Mouse (Mus musculus): ENCODE data around the gene Tlx1. TPM values are rescaled to one million over a fixed set of nuclear protein-coding genes. Genes with fewer than 3 reads are reported as not detected.
A peak's percentile ranks its signal among the peaks of the same experiment; 100 is the strongest.

The Tlx1 gene
- polyA plus RNA-seq, 1 experiment, result not detected

GRCm38 (mm10) chr19:45176269-45176668 lies 25.8 kb downstream of the Tlx1 start:
- Histone ChIP-seq H3K4me1 (ENCODE audit: control insufficient read depth, insufficient read depth, low read length) (peaks cover 10% of the 10 kb centered on the region), H3K27ac (ENCODE audit: insufficient read depth, low read depth, low read length) (peak overlapping the region; percentile 31), H3K4me3 (ENCODE audit: insufficient read depth, low read length) (peak overlapping the region; percentile 50)
- no peak for TF ChIP-seq POLR2A (IDR thresholded peaks at IDR 0.05; ENCODE audit: borderline replicate concordance, low read depth, low read length)
- TF ChIP-seq CTCF (IDR thresholded peaks at IDR 0.05; ENCODE audit: low read depth, low read length), result no peak

GRCm38 (mm10) chr19:45177004-45177737 lies 26.7 kb downstream of the Tlx1 start:
- TF ChIP-seq POLR2A (IDR thresholded peaks at IDR 0.05; ENCODE audit: borderline replicate concordance, low read depth, low read length), result no peak
- peak; percentile 69 for TF ChIP-seq CTCF (IDR thresholded peaks at IDR 0.05; ENCODE audit: low read depth, low read length)
- peak overlapping the region; percentile 50 for H3K4me3 ChIP-seq (ENCODE audit: insufficient read depth, low read length)
- H3K4me1 ChIP-seq (ENCODE audit: control insufficient read depth, insufficient read depth, low read length), result peaks cover 10% of the 10 kb centered on the region
- peak overlapping the region; percentile 31; the same call in 1 of the 2 replicates for H3K27ac ChIP-seq (ENCODE audit: insufficient read depth, low read depth, low read length)

GRCm38 (mm10) chr19:45179451-45179850 lies 29.0 kb downstream of the Tlx1 start:
- no peak for TF ChIP-seq CTCF (IDR thresholded peaks at IDR 0.05; ENCODE audit: low read depth, low read length)
- TF ChIP-seq POLR2A (IDR thresholded peaks at IDR 0.05; ENCODE audit: borderline replicate concordance, low read depth, low read length), result no peak
- Histone ChIP-seq H3K4me3 (ENCODE audit: insufficient read depth, low read length) (no peak overlapping the region), H3K4me1 (ENCODE audit: control insufficient read depth, insufficient read depth, low read length) (peaks cover 10% of the 10 kb centered on the region), H3K27ac (ENCODE audit: insufficient read depth, low read depth, low read length) (no peak overlapping the region)

- H3K4me1 ChIP-seq (ENCODE audit: control insufficient read depth, insufficient read depth, low read length), result peaks cover 10% of the 10 kb centered on the region
- H3K4me3 ChIP-seq (ENCODE audit: insufficient read depth, low read length), result no peak overlapping the region
- TF ChIP-seq CTCF (IDR thresholded peaks at IDR 0.05; ENCODE audit: low read depth, low read length) (no peak), POLR2A (IDR thresholded peaks at IDR 0.05; ENCODE audit: borderline replicate concordance, low read depth, low read length) (no peak)
- H3K27ac ChIP-seq (ENCODE audit: insufficient read depth, low read depth, low read length), result no peak overlapping the region
Measured at GRCm38 (mm10) chr19:45180447-45180846, 30.0 kb downstream of the Tlx1 start.

- Histone ChIP-seq H3K4me1 (ENCODE audit: control insufficient read depth, insufficient read depth, low read length) (no peaks in the 10 kb centered on the region), H3K27ac (ENCODE audit: insufficient read depth, low read depth, low read length) (no peak overlapping the region), H3K4me3 (ENCODE audit: insufficient read depth, low read length) (no peak overlapping the region)
- TF ChIP-seq POLR2A (IDR thresholded peaks at IDR 0.05; ENCODE audit: borderline replicate concordance, low read depth, low read length) (no peak), CTCF (IDR thresholded peaks at IDR 0.05; ENCODE audit: low read depth, low read length) (no peak)
Measured at GRCm38 (mm10) chr19:45194651-45195050, 44.2 kb downstream of the Tlx1 start.

- Histone ChIP-seq H3K27ac (ENCODE audit: insufficient read depth, low read depth, low read length) (no peak overlapping the region), H3K4me1 (ENCODE audit: control insufficient read depth, insufficient read depth, low read length) (no peaks in the 10 kb centered on the region), H3K4me3 (ENCODE audit: insufficient read depth, low read length) (no peak overlapping the region)
- TF ChIP-seq CTCF (IDR thresholded peaks at IDR 0.05; ENCODE audit: low read depth, low read length) (no peak), POLR2A (IDR thresholded peaks at IDR 0.05; ENCODE audit: borderline replicate concordance, low read depth, low read length) (no peak)
Measured at GRCm38 (mm10) chr19:45196967-45197366, 46.5 kb downstream of the Tlx1 start.

GRCm38 (mm10) chr19:45205311-45206105 lies 55.0 kb downstream of the Tlx1 start:
- no peak for TF ChIP-seq POLR2A (IDR thresholded peaks at IDR 0.05; ENCODE audit: borderline replicate concordance, low read depth, low read length)
- TF ChIP-seq CTCF (IDR thresholded peaks at IDR 0.05; ENCODE audit: low read depth, low read length), result no peak
- Histone ChIP-seq H3K27ac (ENCODE audit: insufficient read depth, low read depth, low read length) (no peak overlapping the region), H3K4me3 (ENCODE audit: insufficient read depth, low read length) (no peak overlapping the region), H3K4me1 (ENCODE audit: control insufficient read depth, insufficient read depth, low read length) (no peaks in the 10 kb centered on the region)

Other genes starting within 250 kb of the Tlx1 start
- 20.5 and 20.6 TPM in 2 replicates for gene Slf2, start 219.5 kb upstream of the Tlx1 start, polyA plus RNA-seq (2012; ENCODE audit: insufficient read depth, insufficient read length, missing spikeins)
- 0.25 TPM in 1 of 2 replicates, not detected in the other for gene Sema4g, start 161.6 kb upstream of the Tlx1 start, polyA plus RNA-seq (2012; ENCODE audit: insufficient read depth, insufficient read length, missing spikeins)
- gene Twnk, start 145.0 kb upstream of the Tlx1 start, polyA plus RNA-seq (2012; ENCODE audit: insufficient read depth, insufficient read length, missing spikeins), result 4.4 and 5.5 TPM in 2 replicates
- gene Mrpl43, start 144.2 kb upstream of the Tlx1 start, polyA plus RNA-seq (2012; ENCODE audit: insufficient read depth, insufficient read length, missing spikeins), result 38.5 and 42.1 TPM in 2 replicates
- 3.0 and 3.6 TPM in 2 replicates for gene Lzts2, start 136.3 kb upstream of the Tlx1 start, polyA plus RNA-seq (2012; ENCODE audit: insufficient read depth, insufficient read length, missing spikeins)
- gene Pdzd7, start 105.0 kb upstream of the Tlx1 start, polyA plus RNA-seq (2012; ENCODE audit: insufficient read depth, insufficient read length, missing spikeins), result not detected in 2 replicates
- 45.1 and 45.7 TPM in 2 replicates for gene Sfxn3, start 103.2 kb upstream of the Tlx1 start, polyA plus RNA-seq (2012; ENCODE audit: insufficient read depth, insufficient read length, missing spikeins)
- 0.50 and 0.55 TPM in 2 replicates for gene Kazald1, start 75.4 kb upstream of the Tlx1 start, polyA plus RNA-seq (2012; ENCODE audit: insufficient read depth, insufficient read length, missing spikeins)
- not detected in 2 replicates for gene Lbx1, start 85.1 kb downstream of the Tlx1 start, polyA plus RNA-seq (2012; ENCODE audit: insufficient read depth, insufficient read length, missing spikeins)
- 14.0 and 16.7 TPM in 2 replicates for gene Btrc, start 213.1 kb downstream of the Tlx1 start, polyA plus RNA-seq (2012; ENCODE audit: insufficient read depth, insufficient read length, missing spikeins)